Mouse (Mus musculus) NIH3T3 (cell line): ENCODE measurements at regions not wholly inside any gene's neighbourhood (a gene's known extent, or its start where the extent isn't known, plus 50 kb on each side); places are given as distances from the start of the nearest gene placed in this dataset.
A peak's percentile ranks its signal among the peaks of the same experiment; 100 is the strongest.

Experiments used
- DNase-seq: peaks from one replicate; pipeline ENCODE4 v3.0.0-alpha.2; 2012; ENCODE audit warnings: low read depth

DNA sequence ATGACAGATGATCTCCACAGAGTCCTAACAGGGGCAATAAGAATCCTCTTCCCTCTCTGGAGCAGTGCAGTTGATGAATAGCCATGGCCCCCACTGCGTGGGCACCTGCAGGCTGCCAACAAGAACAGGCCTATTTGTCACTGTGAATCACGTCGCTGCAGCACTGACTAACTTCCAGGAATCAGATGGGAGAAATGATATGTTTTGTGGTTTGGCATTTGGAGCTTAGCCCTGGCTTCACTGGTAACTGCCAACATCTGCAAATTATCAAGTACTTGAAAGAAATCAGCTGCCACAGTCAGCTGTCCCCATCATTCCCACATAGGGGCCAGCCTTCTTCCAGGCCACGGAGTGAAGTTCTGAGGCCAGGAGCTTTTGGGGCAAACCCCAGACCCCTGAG is 142.8 kb downstream of the Ets2 start:
- peak; percentile 90 for DNase-seq

DNA sequence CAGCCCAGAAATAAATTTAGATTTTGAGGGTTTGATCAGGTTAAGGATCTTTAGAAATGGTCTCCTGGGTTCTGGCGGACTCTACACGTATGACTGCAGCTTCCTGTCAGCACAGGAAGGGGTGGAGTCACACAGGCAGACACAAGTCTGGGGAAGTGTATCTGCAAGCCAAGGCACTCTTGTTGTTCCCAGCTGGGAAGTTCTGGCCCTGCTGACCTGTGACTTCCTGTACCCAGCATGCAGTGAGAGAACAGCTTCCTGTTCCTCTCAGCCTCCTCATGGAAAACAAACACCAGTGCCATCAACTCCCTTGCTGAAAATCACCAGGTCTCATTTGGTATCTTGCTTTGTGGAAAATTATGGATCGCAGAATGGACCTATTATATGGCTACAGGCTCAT is 140.9 kb downstream of the Ets2 start:
- no peak for DNase-seq

DNA sequence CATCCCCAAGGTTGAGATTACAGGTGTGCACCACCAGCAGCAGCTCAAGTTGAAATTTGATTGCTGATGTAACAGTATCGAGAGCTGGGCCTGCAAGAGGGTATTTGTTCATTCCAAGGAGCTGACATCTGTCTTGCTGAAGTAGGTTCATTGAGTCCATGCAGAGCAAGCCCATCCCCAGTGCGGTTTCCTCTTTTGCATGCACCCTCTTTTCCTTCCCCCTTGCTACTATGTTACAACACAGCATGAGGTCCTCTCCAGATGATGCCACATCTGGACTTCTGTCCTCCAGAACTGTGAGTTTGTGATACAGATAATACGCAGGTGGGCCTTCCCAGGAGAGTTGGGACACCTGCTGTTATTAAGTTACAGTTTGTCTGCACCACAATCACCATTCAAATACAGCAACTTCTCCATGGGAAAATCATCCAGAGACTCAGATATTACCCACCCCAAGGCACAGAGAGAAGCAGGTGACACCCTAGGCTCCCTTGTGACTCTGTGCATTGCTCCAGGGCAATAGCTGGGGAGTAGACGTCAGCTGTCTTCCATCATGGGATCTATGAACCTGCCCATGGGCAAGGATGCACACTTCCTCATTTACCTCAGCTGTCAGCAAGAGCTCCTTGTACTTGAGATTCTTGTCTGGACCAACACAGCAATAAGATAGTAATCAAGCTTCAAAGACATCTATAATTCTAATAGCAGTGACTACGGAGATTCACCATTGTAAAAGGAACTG is 137.8 kb downstream of the Ets2 start:
- DNase-seq: no peak

DNA sequence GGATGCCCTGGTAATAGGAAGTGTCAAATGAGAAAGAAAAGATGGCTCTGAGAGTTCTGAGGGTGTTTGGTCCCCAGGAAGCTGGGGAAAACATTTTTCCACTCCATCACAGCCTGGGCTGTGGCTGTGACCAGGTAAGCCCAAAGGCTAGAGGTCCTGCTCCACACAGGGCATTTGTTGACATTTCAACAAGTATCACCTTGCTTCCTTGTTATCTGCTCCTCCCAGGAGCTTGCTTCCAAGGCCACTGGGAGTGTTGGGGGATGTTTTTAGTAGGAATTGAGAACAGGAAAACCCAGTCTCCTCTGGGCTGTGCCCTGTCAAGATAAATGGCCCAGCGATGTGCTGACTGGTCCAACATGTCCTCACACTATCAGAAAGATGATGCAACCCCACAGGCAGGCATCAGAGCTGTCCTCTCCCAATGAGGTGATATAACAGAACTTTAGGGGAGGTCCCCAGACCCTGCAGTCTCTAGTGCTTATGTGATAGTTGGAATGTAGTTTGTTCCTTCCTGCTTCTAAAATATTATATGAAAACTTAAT is 137.1 kb downstream of the Ets2 start:
- peak; percentile 12 for DNase-seq

DNA sequence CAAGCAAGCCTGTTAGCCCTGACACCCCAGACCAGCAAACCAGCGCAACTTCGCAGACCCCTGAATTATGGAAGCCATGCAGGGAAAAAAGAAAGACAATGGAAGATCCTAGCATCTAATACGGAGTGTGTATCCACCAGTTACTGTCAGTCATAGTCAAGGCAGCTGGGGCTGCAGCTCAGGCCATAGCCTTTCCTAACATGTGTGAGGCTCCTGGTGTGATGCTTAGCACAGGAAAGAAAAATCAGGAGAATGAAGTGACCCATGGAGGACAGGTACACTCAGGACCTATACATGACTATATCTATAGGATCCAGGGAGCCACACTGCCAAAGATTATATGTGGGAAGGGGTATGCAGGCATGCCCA is 136.6 kb downstream of the Ets2 start:
- DNase-seq: no peak

DNA sequence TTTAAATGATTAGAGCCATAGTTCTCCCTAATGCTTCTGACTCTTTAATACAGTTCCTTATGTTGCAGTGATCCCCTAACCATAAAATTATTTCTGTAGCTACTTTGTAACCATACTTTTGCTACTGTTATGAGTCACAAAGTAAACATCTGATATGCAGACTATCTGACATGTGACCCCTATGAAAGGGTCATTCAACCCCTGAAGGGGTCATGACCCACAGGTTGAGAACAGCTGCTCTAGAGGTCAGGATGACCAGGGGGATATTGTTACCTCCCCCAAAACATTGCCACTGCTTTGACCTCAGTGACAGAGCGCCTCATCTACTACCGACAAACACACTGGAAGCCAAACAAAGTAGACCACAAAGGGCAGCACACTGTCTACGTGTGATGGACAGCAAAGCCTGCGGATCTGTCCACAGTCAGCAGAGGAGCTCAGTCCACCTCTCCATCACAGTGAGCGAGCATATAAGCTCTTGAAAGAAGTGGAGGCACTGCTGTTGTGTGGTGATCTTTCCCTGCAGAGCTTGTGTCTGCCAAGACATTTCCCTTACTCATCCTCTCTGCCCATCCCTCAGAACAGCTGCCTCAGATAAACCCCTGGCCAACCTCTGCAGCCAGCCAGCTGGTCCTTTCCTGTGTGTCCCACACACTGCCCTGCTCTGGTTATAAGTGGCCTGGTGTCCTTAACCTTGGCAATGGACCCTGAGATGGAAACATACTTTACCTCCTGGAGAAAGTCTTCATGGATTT is 136.0 kb downstream of the Ets2 start:
- no peak for DNase-seq

DNA sequence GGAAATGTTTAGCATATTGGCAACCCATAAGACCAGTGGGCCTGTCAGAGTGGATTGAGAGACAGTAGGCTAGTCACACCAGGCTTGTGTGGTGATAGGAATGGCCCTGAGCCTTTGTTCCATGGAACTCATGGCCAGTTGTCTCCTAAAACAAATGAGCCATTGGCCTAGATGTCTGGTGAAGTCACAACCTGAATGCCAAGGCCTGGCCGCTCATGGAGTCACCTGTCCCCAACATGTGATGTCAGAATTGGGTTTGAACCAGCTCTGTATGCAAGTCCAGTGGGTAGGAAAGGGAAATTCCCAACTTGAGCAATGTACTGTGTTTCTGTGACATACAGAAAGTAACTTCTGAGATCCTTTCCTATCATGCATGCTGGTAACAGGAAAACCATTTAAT is 134.1 kb downstream of the Ets2 start:
- no peak for DNase-seq

DNA sequence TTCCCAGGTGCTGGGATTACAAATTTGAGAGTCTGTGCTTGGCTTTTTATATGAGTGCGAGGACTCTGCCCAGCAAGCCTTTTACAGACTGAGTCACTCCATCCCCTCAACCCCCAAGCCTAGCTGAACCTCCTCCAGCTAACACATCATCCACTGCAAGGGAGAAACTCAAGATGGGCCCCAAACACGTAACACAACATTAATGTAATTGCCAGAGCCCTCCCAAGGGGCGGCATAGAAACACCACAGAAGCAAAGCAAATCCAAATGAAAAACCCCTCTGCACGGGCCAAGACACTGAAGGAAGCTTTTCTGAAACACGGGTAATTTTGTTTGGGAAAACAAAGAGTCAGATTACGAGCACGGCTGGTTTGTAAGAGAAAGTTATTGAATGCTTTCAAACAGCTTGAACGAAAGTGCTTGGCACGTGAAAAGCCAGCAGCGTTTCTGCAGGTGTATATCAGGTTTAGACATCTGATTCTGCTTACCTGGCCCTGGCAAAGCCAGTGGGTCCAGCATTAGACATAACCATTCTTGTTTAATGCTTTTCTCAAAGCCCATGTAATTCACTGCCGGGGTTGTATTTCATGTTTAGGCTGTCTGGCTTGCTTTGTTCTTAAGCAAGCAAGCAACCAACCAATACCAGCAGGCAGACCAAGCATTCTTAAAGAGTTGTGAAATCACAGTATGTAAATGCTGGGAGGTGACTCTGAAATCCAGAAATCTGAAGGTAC is 132.8 kb downstream of the Ets2 start:
- DNase-seq: peak; percentile 90

DNA sequence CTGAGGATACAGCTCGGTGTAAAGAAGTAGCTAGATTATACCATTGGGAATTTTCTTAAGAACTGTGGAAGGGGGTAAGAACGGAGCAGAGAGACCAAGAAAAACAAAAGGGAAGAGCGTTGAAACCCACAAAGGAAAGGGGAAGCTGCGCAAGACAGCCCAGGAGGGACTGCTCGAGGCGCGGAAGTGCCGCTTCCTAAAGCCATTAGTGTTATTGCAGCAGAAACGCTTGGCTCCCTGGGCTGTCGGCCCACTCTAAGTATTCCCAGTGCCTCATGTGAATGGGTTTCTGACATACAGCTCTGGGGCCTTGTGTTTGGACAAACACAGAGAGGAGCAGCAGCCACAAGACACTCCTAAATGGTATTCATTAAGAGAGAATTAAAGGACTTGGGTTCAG is 131.6 kb downstream of the Ets2 start:
- DNase-seq: no peak

DNA sequence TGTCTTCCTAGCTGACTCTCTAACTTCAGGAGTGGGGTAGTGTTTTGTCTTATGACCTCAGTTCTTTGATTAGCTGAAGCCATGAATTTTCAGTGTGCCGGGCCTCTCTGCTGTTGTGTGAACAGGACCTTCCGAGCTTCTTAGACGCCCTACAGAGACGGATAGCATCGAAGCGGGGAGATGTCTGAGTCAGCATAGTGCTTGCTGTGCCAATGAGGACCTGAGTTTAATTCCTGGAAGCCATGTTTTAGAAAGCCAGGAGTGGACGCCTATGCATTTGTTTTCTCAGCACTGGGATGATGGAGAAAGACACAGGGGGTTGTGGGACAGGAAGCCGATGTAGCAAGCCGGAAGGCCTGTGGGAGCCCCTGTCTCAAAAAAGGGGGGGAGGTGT is 130.5 kb downstream of the Ets2 start:
- DNase-seq: no peak

DNA sequence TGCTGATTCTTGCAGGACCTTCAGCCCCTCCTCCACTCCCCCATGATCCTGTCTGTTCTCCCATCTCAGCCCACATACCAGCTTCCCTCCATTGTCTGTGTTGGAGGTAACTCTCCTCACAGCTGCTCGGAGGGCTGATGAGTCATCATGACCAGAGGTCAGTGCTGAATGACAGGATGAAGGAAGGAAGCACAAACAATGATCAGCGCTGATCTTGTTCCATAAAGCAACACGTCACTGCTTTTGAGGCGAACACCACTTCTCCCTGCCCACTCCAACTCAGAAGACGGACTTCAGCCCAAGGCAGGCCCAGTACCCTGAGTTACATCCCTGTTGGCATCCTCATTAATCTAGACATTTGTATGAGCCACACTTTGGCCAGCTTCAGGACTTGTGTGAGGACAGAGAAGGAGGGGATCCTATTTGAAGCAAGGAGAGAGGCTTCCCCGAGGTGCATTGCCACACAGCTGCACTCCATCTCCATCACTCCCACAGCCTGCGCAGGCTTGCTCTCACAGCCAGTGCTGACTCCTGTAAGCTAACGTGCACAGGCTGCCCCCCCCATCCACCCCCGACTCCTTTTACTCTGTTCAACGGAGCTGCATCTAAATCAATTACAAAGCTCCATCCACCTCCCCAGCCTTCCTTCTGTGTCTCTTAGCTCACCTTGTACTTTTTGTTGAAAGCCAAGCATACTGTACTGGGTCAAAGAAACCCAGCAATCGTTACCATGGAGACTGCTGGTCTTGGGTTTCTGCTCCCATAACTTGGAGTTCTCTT is 129.9 kb downstream of the Ets2 start:
- peak; percentile 73 for DNase-seq

DNA sequence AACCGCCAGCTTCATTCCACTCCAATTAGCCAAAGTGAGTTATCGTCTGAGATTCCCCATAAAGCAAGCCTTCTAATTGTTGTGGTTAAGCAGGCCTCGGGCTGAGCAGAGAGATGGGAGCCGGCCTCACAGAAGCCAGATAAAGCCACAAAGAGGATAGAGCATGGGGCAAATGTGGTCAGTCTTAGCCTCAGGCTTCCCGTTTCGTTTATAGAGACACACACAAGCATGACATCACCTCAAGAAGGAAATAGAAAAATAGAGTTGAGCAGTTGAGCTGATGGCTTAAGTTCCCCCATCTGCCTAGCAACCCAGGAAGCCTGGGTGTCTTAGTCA is 125.5 kb downstream of the Ets2 start:
- DNase-seq: peak; percentile 57

DNA sequence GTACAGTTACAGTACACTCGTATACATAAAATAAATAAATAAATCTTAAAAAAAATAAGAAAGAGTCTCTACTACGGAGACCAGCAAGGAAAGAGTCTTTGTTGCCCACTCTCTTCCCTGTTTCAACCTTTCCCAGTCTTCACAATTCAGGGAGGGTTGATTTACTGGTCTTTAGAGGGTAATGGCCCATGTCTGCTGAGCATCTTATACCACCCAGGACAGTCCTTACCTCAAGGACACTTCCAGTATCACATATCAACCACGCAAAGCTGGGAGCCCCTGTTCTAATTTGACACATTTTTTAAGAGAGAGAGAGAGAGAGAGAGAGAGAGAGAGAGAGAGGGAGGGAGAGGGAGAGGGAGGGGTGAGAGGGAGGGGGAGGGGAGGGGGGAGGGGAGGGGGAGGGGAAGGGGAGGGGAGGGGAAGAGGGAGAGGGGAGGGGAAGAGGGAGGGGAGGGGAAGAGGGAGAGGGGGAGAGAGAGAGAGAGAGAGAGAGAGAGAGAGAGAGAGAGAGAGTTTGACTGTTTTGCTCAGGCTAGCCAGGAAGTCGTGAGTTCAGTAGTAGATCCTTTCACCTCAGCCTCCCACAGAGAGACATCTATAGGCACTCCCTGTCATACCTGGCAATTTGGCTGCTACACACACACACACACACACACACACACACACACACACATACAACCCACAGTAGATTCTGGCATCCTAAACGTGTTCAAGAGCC is 125.0 kb downstream of the Ets2 start:
- DNase-seq: no peak

DNA sequence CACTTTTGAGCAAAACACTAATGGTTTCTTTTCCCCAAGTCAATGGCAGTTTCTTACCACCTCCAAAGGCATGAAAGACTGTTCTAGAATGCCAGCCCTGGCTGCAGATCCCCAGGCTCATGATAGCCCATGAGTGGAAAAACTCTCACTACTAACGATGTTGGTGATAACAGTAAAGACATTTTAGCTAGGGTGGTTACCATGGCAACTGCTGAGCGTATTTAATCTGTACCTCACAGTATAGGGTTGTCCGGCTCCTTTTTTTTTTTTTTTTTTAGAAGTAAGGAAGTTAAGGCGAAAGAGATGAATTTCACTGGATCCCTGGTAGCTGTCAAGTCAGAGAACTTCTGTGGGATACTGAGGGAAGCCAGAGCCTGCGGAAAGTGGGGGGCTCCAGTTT is 123.8 kb downstream of the Ets2 start:
- no peak for DNase-seq

DNA sequence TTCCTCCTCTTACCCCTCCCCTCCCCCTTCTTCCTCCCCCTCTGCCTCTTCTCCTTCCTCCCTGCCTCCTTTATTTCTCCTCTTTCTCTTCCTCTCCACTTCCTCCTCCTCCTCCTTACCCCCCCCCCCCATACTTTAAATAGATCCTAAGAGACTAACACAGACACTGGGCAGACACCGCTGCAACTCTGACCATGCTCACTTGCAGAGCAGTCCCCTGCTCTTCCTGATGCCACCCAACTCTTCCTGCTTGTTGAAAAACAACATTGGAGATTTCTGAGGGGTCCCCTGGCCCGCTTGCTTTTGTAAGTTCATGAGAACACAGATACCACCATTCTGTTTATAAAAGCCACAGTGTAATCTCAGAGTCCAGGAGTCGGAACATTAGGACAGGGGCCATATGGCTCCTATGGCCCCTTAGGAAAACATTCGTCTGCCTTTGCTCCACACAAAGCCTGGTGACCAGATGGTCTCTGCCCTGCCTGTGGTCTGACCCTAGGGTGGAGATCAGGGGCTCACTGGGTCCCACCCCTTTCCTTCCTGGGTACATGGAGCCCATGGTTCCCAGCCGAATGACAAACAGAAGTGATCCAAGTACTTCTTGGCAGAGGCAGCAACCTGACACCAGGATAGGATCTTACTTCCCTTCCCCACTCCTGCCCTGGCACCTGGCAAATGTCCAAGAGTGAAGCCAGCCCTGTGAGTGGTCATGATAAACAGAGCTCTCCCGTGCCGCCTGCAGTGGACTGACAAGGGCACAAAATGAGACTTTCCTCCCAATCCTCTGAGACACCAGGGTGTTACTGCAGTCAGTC is 123.1 kb downstream of the Ets2 start:
- peak; percentile 23 for DNase-seq

DNA sequence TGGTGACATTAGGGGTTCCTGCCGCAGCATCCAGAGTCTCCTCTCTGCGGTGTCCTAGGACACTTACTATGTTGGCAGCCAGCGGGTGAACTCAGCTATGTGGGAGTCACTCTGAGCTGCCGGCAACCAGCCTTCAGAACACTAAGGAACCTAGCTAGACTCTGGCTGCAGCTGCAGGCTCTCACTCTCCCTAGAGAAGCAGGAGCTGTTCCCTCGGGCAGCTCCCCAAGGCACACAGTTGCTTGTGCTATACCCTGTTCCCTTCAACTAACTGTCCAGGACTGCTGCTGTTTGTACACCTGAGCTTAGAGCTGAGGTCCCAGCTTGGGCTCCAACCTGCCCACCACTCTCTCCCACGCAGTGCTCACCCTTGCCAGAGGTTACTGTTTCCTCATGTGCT is 121.9 kb downstream of the Ets2 start:
- DNase-seq: no peak

DNA sequence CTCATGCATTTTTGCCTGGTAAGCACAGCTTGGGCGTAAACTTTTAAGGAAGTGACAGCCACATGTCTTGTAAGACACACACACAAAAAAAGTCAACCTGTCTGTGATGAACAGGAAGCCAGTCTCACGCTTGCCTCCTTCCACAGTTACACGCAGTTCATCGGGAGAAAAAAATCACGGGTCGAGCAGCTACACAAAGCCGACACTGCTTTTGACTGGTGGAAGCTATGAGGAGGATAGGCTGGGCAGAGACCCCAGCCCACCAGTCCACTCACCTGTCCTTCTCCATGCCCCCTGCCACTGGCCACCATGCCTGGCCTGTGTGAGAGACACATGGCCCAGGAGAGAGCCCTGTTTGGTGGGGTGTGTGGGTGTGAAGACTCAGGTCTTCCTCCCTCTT is 119.2 kb downstream of the Ets2 start:
- no peak for DNase-seq

DNA sequence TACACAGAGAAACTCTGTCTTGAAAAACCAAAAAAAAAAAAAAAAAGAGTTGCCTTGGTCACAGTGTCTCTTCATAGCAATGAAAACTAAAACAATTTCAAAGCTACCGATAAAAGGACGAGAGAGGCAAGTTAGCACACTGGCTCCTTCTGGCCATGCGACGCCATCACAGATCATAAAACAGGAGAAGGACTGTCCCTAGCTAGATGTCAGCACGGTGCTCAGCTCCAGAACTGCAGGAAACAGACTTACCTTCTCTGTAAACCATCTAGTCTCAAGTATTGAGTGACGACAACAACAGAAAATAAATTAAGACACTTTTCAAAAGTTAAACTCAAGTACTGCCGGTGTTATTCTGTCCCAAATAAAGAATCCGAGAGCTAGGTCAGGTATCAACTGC is 118.7 kb downstream of the Ets2 start:
- DNase-seq: no peak

DNA sequence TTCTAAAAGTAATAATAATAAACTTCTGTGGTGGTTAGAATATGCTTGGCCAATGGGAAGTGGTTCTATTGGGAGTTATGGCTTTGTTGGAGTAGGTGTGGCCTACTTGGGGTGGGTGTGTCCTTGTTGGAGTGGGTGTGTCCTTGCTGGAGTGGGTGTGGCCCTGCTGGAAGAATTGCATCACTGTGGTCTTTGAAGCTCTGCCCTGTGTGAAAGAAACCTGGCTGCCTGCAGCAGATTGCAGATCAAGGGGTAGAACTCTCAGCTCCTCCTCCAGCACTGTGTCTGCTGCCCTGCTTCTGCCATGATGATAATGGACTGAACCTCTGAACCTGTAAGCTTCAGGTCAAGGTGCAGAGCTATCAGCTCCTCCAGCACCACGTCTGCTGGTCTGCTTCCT is 118.1 kb downstream of the Ets2 start:
- no peak for DNase-seq

DNA sequence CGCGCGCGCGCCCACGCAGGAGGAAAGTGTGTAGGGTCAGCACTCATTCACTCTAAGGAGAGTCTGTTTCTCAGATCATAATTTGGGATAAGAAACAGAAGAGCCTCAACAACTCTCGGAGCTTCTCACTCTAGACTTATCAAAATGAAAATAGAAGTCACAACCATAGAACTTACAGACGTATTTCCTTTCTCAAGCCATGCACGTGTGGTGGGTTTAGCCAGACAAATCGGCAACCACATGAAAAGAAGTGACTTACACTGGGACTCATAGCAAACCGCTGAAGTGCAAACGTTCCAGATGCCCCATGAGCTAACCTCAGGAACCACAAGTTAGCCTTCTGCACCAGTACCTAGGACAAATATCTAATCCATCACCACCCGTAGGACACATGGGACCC is 114.1 kb downstream of the Ets2 start:
- no peak for DNase-seq
